Mouse (Mus musculus) lung, postnatal 36 days (tissue): ENCODE results near the gene Arid2.

ENCODE experiments used
- DNase-seq: peaks from one replicate; pipeline ENCODE4 v3.0.0; 2022; ENCODE audit warnings: mixed read lengths

The Arid2 gene

GRCm38 (mm10) chr15:96345312-96345849, 58.1 kb downstream of the Arid2 start:
- DNase-seq, result no peak

- DNase-seq, result no peak
Observed at GRCm38 (mm10) chr15:96351432-96351831, 64.1 kb downstream of the Arid2 start.

GRCm38 (mm10) chr15:96358871-96359270, 71.6 kb downstream of the Arid2 start:
- DNase-seq, result no peak

GRCm38 (mm10) chr15:96360614-96361013, 73.3 kb downstream of the Arid2 start:
- peak; percentile 32 for DNase-seq

GRCm38 (mm10) chr15:96365351-96365750, 78.0 kb downstream of the Arid2 start:
- DNase-seq, result no peak

GRCm38 (mm10) chr15:96366176-96366963, 79.1 kb downstream of the Arid2 start:
- no peak for DNase-seq

GRCm38 (mm10) chr15:96371311-96371710, 84.0 kb downstream of the Arid2 start:
- no peak for DNase-seq

GRCm38 (mm10) chr15:96372628-96373027, 85.3 kb downstream of the Arid2 start:
- no peak for DNase-seq

- peak; percentile 28 for DNase-seq
Observed at GRCm38 (mm10) chr15:96373161-96373560, 85.8 kb downstream of the Arid2 start.

GRCm38 (mm10) chr15:96376214-96376613, 88.9 kb downstream of the Arid2 start:
- no peak for DNase-seq

GRCm38 (mm10) chr15:96377263-96377662, 89.9 kb downstream of the Arid2 start:
- DNase-seq, result peak; percentile 64

GRCm38 (mm10) chr15:96377701-96378100, 90.4 kb downstream of the Arid2 start:
- DNase-seq, result no peak

- no peak for DNase-seq
Observed at GRCm38 (mm10) chr15:96382223-96382622, 94.9 kb downstream of the Arid2 start.

GRCm38 (mm10) chr15:96388565-96388964, 101.2 kb downstream of the Arid2 start:
- no peak for DNase-seq

- no peak for DNase-seq
Observed at GRCm38 (mm10) chr15:96392878-96393277, 105.6 kb downstream of the Arid2 start.

- peak; percentile 77 for DNase-seq
Observed at GRCm38 (mm10) chr15:96395071-96395470, 107.8 kb downstream of the Arid2 start.

GRCm38 (mm10) chr15:96396641-96397344, 109.5 kb downstream of the Arid2 start:
- no peak for DNase-seq

GRCm38 (mm10) chr15:96398333-96398732, 111.0 kb downstream of the Arid2 start:
- DNase-seq, result no peak

GRCm38 (mm10) chr15:96405548-96405947, 118.2 kb downstream of the Arid2 start:
- DNase-seq, result no peak

- no peak for DNase-seq
Observed at GRCm38 (mm10) chr15:96406253-96406652, 118.9 kb downstream of the Arid2 start.

GRCm38 (mm10) chr15:96407151-96407550, 119.8 kb downstream of the Arid2 start:
- no peak for DNase-seq

GRCm38 (mm10) chr15:96408717-96409121, 121.4 kb downstream of the Arid2 start:
- no peak for DNase-seq

- DNase-seq, result no peak
Observed at GRCm38 (mm10) chr15:96418161-96418560, 130.8 kb downstream of the Arid2 start.

GRCm38 (mm10) chr15:96419920-96420319, 132.6 kb downstream of the Arid2 start:
- DNase-seq, result no peak
